Mouse (Mus musculus) left cerebral cortex, adult 8-10 months (tissue): Measurements from ENCODE around the gene Pex11b. TPM values are rescaled to one million over a fixed set of nuclear protein-coding genes. Genes with fewer than 3 reads are reported as not detected.
"Not testable (repeated sequence)": the region's sequence is repeated elsewhere in the genome, so short reads cannot be mapped to it uniquely, and the experiment has no call there.

Source experiments
- DNase-seq, 2 experiments: peaks; one replicate each; pipeline ENCODE4 v3.0.0; 2022; ENCODE audit warnings: low spot score in 2 of 2
- total RNA-seq, 4 experiments: library from RNA; stranded (reverse); gene quantifications; 2 replicates each; pipeline ENCODE4 v1.2.4; 2022

The Pex11b gene
- 10 to 100 TPM; 52.7 to 62.6 (median 54.3) TPM for total RNA-seq

GRCm38 (mm10) chr3:96634928-96635879, at the start of gene Pex11b, which contains the start of gene Gm42957:
TSS of gene Pex11b (plus strand) at chr3:96635376.
TSS of gene Gm42957 (plus strand) at chr3:96635474.
- peak; percentile 82 to 87 for DNase-seq

GRCm38 (mm10) chr3:96590657-96591056, 44.5 kb upstream of the Pex11b start:
- no peak for DNase-seq

- no peak for DNase-seq
Observed at GRCm38 (mm10) chr3:96593374-96593773, 41.8 kb upstream of the Pex11b start.

- DNase-seq = peak; percentile 93
Observed at GRCm38 (mm10) chr3:96593790-96594560, 41.2 kb upstream of the Pex11b start, which contains the start of gene Polr3gl. TSS of gene Polr3gl (minus strand) at chr3:96594181.

GRCm38 (mm10) chr3:96594851-96595250, 40.3 kb upstream of the Pex11b start:
- DNase-seq = no peak

- DNase-seq = peak; percentile 33 to 68
Observed at GRCm38 (mm10) chr3:96595661-96596060, 39.5 kb upstream of the Pex11b start.

- DNase-seq = peak; percentile 64 to 85
Observed at GRCm38 (mm10) chr3:96596228-96596707, 38.9 kb upstream of the Pex11b start, which contains the start of gene Ankrd34a. TSS of gene Ankrd34a (plus strand) at chr3:96596636.

- peak in 1 of 2 experiments; percentile 57 for DNase-seq
Observed at GRCm38 (mm10) chr3:96596855-96597254, 38.3 kb upstream of the Pex11b start.

- DNase-seq = peak in 1 of 2 experiments; percentile 48
Observed at GRCm38 (mm10) chr3:96597435-96597891, 37.7 kb upstream of the Pex11b start.

- peak; percentile 49 to 51 for DNase-seq
Observed at GRCm38 (mm10) chr3:96598156-96599068, 36.8 kb upstream of the Pex11b start.

GRCm38 (mm10) chr3:96599069-96599393, 36.1 kb upstream of the Pex11b start:
- DNase-seq = no peak

GRCm38 (mm10) chr3:96599411-96599810, 35.8 kb upstream of the Pex11b start:
- no peak for DNase-seq

GRCm38 (mm10) chr3:96600639-96601250, 34.4 kb upstream of the Pex11b start, which contains the start of gene Lix1l:
TSS of gene Lix1l (plus strand) at chr3:96601149.
- DNase-seq = peak; percentile 80 to 94

- DNase-seq = peak; percentile 43 to 61
Observed at GRCm38 (mm10) chr3:96601251-96601787, 33.9 kb upstream of the Pex11b start.

- no peak for DNase-seq
Observed at GRCm38 (mm10) chr3:96601941-96602703, 33.1 kb upstream of the Pex11b start.

- DNase-seq = no peak
Observed at GRCm38 (mm10) chr3:96602704-96603084, 32.5 kb upstream of the Pex11b start.

GRCm38 (mm10) chr3:96603311-96603710, 31.9 kb upstream of the Pex11b start:
- no peak for DNase-seq

- not testable (repeated sequence) for DNase-seq
Observed at GRCm38 (mm10) chr3:96606007-96606406, 29.2 kb upstream of the Pex11b start.

- DNase-seq = no peak
Observed at GRCm38 (mm10) chr3:96606618-96607017, 28.6 kb upstream of the Pex11b start.
